Mouse (Mus musculus) E14TG2a.4 (cell line): ENCODE measurements around the gene Mprip.
A peak's percentile ranks its signal among the peaks of the same experiment; 100 is the strongest.

Experiments
- H3K27me3 ChIP-seq: 2 replicates; pipeline ENCODE4 v1.6.1; 2014; ENCODE audit warnings: low read length, control low read depth; ENCODE audit not compliant: insufficient read depth
- H3K36me3 ChIP-seq: 2 replicates; pipeline ENCODE4 v1.6.1; 2014; ENCODE audit warnings: low read length, control low read depth; ENCODE audit not compliant: insufficient read depth
- H3K4me1 ChIP-seq: replicated peaks from 2 replicates; pipeline ENCODE4 v1.6.1; 2014; ENCODE audit warnings: low read depth, low read length, control low read depth
- H3K4me3 ChIP-seq: replicated peaks from 2 replicates; pipeline ENCODE4 v1.5.1; 2014; ENCODE audit warnings: mild to moderate bottlenecking, low read length
- H3K9me3 ChIP-seq: 2 replicates; pipeline ENCODE4 v1.6.1; 2014; ENCODE audit warnings: low read length, control low read depth
- CTCF ChIP-seq: conservative IDR thresholded peaks from 2 replicates; pipeline ENCODE4 v1.5.1; 2014; ENCODE audit warnings: low read length
- NANOG ChIP-seq: IDR thresholded peaks from 2 replicates; pipeline ENCODE4 v1.6.1; 2014; ENCODE audit warnings: borderline replicate concordance, low read length, mixed read lengths
- POU5F1 ChIP-seq: IDR thresholded peaks from 2 replicates; pipeline ENCODE4 v1.6.1; 2014; ENCODE audit warnings: low read length, borderline replicate concordance

Mprip gene

DNA sequence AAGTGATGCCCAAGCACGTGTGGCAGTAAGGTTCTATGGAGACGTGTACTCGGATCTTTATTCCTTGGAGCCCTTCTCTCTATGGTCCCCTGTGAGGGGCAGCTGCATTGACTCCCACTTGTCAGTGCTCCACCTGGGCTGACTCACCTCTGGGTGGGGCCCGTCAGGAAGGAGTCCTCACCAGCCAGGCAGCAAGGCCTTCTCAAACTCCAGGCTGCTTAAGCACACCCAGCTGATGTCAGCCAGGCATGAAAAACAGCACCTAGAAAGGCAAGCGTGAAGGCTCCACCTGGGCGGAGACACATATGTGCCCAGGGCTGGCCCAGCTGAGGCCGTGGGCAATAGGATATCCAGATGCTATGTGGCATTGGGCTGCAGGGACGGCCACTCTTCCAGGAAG lies 18.7 kb upstream of the Mprip start:
- Histone ChIP-seq H3K36me3 (no peaks in the 10 kb centered on the region), H3K27me3 (peaks cover 11% of the 10 kb centered on the region), H3K9me3 (no peaks in the 10 kb centered on the region), H3K4me1 (no peaks in the 10 kb centered on the region), H3K4me3 (no peak overlapping the region)
- no peak for TF ChIP-seq POU5F1
- TF ChIP-seq NANOG: no peak
- TF ChIP-seq CTCF: no peak

GRCm38 (mm10) chr11:59645036-59645435 lies 16.1 kb upstream of the Mprip start:
- peaks cover 11% of the 10 kb centered on the region for H3K27me3 ChIP-seq
- no peak overlapping the region for H3K4me3 ChIP-seq
- no peaks in the 10 kb centered on the region for H3K9me3 ChIP-seq
- TF ChIP-seq CTCF (no peak), NANOG (no peak), POU5F1 (no peak)
- no peaks in the 10 kb centered on the region for H3K4me1 ChIP-seq
- H3K36me3 ChIP-seq: no peaks in the 10 kb centered on the region

GRCm38 (mm10) chr11:59649058-59649457 lies 12.0 kb upstream of the Mprip start:
- Histone ChIP-seq H3K9me3 (no peaks in the 10 kb centered on the region), H3K36me3 (no peaks in the 10 kb centered on the region), H3K27me3 (peaks cover 11% of the 10 kb centered on the region), H3K4me1 (no peaks in the 10 kb centered on the region), H3K4me3 (no peak overlapping the region)
- TF ChIP-seq POU5F1 (no peak), CTCF (no peak), NANOG (no peak)

DNA sequence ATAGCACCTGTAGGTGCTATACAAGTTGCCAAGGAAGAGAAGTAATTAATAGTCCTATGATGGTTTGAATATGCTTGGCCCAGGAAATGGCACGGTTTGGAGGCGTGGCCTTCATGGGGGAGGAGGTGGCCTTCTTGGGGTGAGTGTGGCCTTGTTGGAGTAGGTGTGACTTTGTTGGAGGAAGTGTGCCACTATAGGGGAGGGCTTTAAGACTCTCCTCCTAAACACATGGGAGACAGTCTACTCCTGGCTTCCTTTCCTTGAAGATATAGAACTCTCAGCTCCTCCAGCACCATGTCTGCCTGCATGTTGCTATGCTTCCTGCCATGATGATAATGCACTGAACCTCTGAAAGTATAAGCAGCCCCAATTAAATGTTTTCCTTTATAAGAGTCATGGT lies 8.1 kb upstream of the Mprip start:
- TF ChIP-seq POU5F1: no peak
- Histone ChIP-seq H3K9me3 (no peaks in the 10 kb centered on the region), H3K36me3 (no peaks in the 10 kb centered on the region), H3K4me1 (peaks cover 8% of the 10 kb centered on the region; the same call in 1 of the 2 replicates), H3K4me3 (no peak overlapping the region), H3K27me3 (no peaks in the 10 kb centered on the region)

GRCm38 (mm10) chr11:59653547-59653946 lies 7.6 kb upstream of the Mprip start:
- no peak for TF ChIP-seq NANOG
- TF ChIP-seq POU5F1: no peak
- no peak for TF ChIP-seq CTCF
- Histone ChIP-seq H3K4me1 (peaks cover 11% of the 10 kb centered on the region), H3K9me3 (no peaks in the 10 kb centered on the region), H3K36me3 (no peaks in the 10 kb centered on the region), H3K27me3 (no peaks in the 10 kb centered on the region), H3K4me3 (no peak overlapping the region)

DNA sequence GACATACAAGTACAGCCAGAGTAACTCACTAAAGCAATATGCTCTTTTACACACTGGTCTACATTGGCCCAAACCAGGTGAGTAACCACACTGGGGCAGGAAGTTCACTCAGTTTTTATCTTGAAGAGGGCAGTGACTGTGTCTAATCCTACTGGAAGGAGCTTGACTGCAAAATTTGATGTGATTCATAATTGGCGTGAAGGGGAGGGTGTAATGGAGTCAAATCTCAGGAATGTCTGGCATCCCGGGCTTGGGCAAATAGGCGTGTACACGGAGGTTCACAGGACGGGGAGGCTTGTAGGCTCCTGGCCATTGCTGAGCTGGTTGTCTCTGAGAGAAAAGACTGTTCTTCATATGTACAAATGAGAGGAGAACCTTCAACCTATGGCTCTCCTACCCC lies 5.8 kb upstream of the Mprip start:
- H3K36me3 ChIP-seq: no peaks in the 10 kb centered on the region
- no peaks in the 10 kb centered on the region for H3K9me3 ChIP-seq
- H3K27me3 ChIP-seq: peaks cover 9% of the 10 kb centered on the region
- TF ChIP-seq POU5F1 (no peak), NANOG (no peak), CTCF (no peak)
- peaks cover 11% of the 10 kb centered on the region for H3K4me1 ChIP-seq
- no peak overlapping the region for H3K4me3 ChIP-seq

- Histone ChIP-seq H3K27me3 (peaks cover 14% of the 10 kb centered on the region), H3K9me3 (no peaks in the 10 kb centered on the region), H3K36me3 (no peaks in the 10 kb centered on the region), H3K4me1 (peaks cover 13% of the 10 kb centered on the region), H3K4me3 (no peak overlapping the region)
- no peak for TF ChIP-seq POU5F1
- no peak for TF ChIP-seq CTCF
- no peak for TF ChIP-seq NANOG
Measured at GRCm38 (mm10) chr11:59656016-59656415, 5.1 kb upstream of the Mprip start.

DNA sequence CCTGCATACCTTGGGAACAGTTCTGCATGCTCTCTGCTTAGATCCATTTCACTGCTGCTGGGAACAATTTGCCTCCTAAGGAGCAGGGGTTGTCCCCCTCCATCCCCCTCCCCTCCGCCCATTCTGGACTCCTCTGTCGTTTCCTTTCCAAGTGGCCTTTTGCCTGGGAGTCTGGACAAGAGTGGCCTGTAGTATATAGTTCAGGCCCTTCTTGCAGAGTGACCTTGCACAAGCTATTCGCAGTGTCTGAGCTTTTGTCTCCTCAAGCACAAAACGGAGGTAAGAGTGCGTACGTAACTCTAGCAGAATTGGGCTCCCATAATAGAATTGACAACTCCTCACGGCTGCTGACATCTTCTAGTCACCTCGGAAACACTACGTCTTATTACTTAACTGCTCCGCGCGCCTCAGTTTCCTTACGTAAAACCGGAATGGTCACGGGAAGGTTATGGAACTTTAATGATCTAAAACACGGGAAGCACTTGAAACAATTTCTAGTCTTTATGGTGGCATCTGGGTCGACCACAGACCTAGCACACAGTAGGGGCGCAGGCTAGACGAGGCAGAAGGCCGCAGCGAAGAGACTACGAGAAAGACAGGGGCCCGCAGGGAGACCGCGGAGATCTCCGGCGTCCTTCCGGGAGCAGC lies 620 bp downstream of the Mprip start:
- peak overlapping the region; percentile 84 for H3K4me3 ChIP-seq
- H3K4me1 ChIP-seq: peaks cover 35% of the 10 kb centered on the region
- no peaks in the 10 kb centered on the region for H3K9me3 ChIP-seq
- no peak for TF ChIP-seq POU5F1
- no peak for TF ChIP-seq NANOG
- no peak for TF ChIP-seq CTCF
- peaks cover 29% of the 10 kb centered on the region for H3K27me3 ChIP-seq
- peaks cover 9% of the 10 kb centered on the region; the same call in 1 of the 2 replicates for H3K36me3 ChIP-seq

GRCm38 (mm10) chr11:59662249-59662788 lies 1.2 kb downstream of the Mprip start:
- Histone ChIP-seq H3K9me3 (no peaks in the 10 kb centered on the region), H3K36me3 (peaks cover 9% of the 10 kb centered on the region; the same call in 1 of the 2 replicates), H3K27me3 (peaks cover 29% of the 10 kb centered on the region), H3K4me3 (peak overlapping the region; percentile 84), H3K4me1 (peaks cover 35% of the 10 kb centered on the region)
- TF ChIP-seq POU5F1: no peak
- no peak for TF ChIP-seq CTCF
- no peak for TF ChIP-seq NANOG
